Mouse (Mus musculus) lung, adult 2 months (tissue): Measurements from ENCODE around the gene Vstm4.

Experiments
- CTCF ChIP-seq: fragments of 200-500 bp; IDR thresholded peaks from 2 replicates; pipeline ENCODE4 v1.5.1; 2011; ENCODE audit warnings: mild to moderate bottlenecking, low read length, control low read depth; ENCODE audit not compliant: insufficient read depth
- POLR2A ChIP-seq: fragments of 200-500 bp; IDR thresholded peaks from 2 replicates; pipeline ENCODE4 v1.6.1; 2011; ENCODE audit warnings: low read depth, mild to moderate bottlenecking, control low read depth, low read length, borderline replicate concordance; ENCODE audit errors: extremely low read depth

GRCm38 (mm10) chr14:32854059-32854458 lies 2.5 kb upstream of the Vstm4 start:
- no peak for TF ChIP-seq POLR2A
- TF ChIP-seq CTCF = no peak
